Mouse (Mus musculus) neural tube, embryonic 12.5 days (tissue): Measurements from ENCODE around the gene Vwc2l. TPM values are rescaled to one million over a fixed set of nuclear protein-coding genes. Genes with fewer than 3 reads are reported as not detected.

Experiments
- ATAC-seq: fragments of 200-750 bp; cut with Nextera tagmentation; 2 replicates; pipeline ENCODE4 v1.8.0; 2017; ENCODE audit warnings: low read depth, mild to moderate bottlenecking, moderate TSS enrichment, moderate library complexity; ENCODE audit not compliant: low FRiP score
- H3K27ac ChIP-seq: fragments of 300-500 bp; sonication (generic); 2 replicates; pipeline ENCODE4 v1.5.1; 2016
- H3K27me3 ChIP-seq: fragments of 300-500 bp; sonication (generic); replicated peaks from 2 replicates; pipeline ENCODE4 v1.6.1; 2016; ENCODE audit warnings: mild to moderate bottlenecking
- H3K36me3 ChIP-seq: fragments of 300-500 bp; sonication (generic); 2 replicates; pipeline ENCODE4 v1.6.1; 2016; ENCODE audit warnings: mild to moderate bottlenecking
- H3K4me1 ChIP-seq: fragments of 300-500 bp; sonication (generic); 2 replicates; pipeline ENCODE4 v1.6.1; 2016
- H3K4me2 ChIP-seq: fragments of 300-500 bp; sonication (generic); replicated peaks from 2 replicates; pipeline ENCODE4 v1.6.1; 2016; ENCODE audit warnings: mild to moderate bottlenecking
- H3K4me3 ChIP-seq: fragments of 300-500 bp; sonication (generic); 2 replicates; pipeline ENCODE4 v1.5.1; 2016
- H3K9ac ChIP-seq: fragments of 300-500 bp; sonication (generic); 2 replicates; pipeline ENCODE4 v1.6.1; 2016; ENCODE audit warnings: mild to moderate bottlenecking
- H3K9me3 ChIP-seq: fragments of 300-500 bp; sonication (generic); 2 replicates; pipeline ENCODE4 v1.6.1; 2016; ENCODE audit warnings: mild to moderate bottlenecking
- WGBS: fragments of 180-500 bp; shearing (Covaris S2); methylation state at CpG from one replicate; pipeline ENCODE4 v1.1.7; 2016; 5-methylcytosine and 5-hydroxymethylcytosine counted together
- polyA plus RNA-seq: library from polyadenylated mRNA; unstranded; fragments of >200 nt; fragmentation: Nextera tagmentation; extraction: Ambion mirVana; gene quantifications from 2 replicates; pipeline ENCODE4 v1.2.1, GENCODE M21; 2016

The Vwc2l gene
- 2.8 TPM in 2 replicates for polyA plus RNA-seq

GRCm38 (mm10) chr1:70725655-70726066, at the start of gene Vwc2l:
TSS of gene Vwc2l (plus strand) at chr1:70725715.
- Histone ChIP-seq H3K27ac (no peak within 1 kb of the TSS), H3K4me1 (no peaks in the 10 kb centered on the region), H3K9me3 (no peaks in the 10 kb centered on the region), H3K4me2 (peak within 1 kb of the TSS; percentile 52), H3K4me3 (peak within 1 kb of the TSS; percentile 16; the same call in 1 of the 2 replicates), H3K27me3 (no peaks in the 10 kb centered on the region), H3K36me3 (no peaks in the 10 kb centered on the region), H3K9ac (no peak within 1 kb of the TSS; the same call in 1 of the 2 replicates)
- WGBS, result 9% methylated on average over 13 of the region's 13 CpGs
- 0 out of 2 replicates have a peak, but pooled peaks have one; percentile 63 for ATAC-seq

DNA sequence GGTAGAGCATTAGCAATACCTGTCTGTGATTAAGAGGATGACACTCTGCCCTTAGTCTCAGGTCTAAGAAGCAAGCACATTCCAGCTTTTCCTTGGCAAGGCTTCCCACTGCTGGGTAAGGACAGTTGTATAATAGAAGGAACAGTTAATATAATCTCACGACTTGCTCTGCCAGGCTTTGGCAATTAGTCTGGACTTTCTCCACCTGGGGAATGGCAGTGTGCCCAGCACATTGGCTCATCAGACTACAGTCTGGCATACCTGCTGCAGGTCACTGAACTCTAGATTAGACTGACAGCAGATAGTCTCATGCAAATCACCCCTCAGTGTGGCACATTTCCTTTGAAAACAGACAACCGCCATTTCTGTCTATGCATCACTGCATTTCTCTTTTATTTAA, 33.0 kb upstream of the Vwc2l start:
- H3K9me3 ChIP-seq, result no peaks in the 10 kb centered on the region
- no peak overlapping the region for H3K9ac ChIP-seq
- H3K4me2 ChIP-seq, result no peak overlapping the region
- no peaks in the 10 kb centered on the region for H3K36me3 ChIP-seq
- no peaks in the 10 kb centered on the region for H3K4me1 ChIP-seq
- 89% methylated on average over 2 of the region's 2 CpGs for WGBS
- no peak overlapping the region for H3K27ac ChIP-seq
- no peak for ATAC-seq
- no peak overlapping the region for H3K4me3 ChIP-seq
- H3K27me3 ChIP-seq, result no peaks in the 10 kb centered on the region

DNA sequence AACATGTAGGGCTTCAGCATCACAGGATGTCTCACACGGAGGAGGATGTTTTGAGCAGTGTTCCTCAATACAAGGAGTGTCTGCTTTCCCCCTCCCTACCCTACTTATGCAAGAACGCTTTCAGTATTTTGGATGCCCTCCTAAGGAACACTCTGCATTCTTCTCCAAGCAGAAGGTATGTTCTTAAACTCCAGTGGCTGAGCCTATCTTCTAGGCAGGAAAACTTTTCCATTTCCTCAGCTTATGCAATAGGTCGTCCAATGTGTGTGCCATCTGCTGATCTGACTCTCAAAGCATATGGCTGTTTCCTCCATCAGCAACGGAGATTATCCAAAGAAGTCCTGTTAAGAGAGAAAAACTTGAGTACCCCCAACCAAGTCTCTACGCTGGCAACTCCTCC, 25.2 kb upstream of the Vwc2l start:
- Histone ChIP-seq H3K36me3 (no peaks in the 10 kb centered on the region), H3K4me3 (no peak overlapping the region), H3K4me1 (no peaks in the 10 kb centered on the region), H3K27me3 (no peaks in the 10 kb centered on the region), H3K9ac (no peak overlapping the region), H3K27ac (no peak overlapping the region), H3K9me3 (no peaks in the 10 kb centered on the region), H3K4me2 (no peak overlapping the region)
- 84% methylated on average over 5 of the region's 5 CpGs for WGBS
- ATAC-seq, result no peak

DNA sequence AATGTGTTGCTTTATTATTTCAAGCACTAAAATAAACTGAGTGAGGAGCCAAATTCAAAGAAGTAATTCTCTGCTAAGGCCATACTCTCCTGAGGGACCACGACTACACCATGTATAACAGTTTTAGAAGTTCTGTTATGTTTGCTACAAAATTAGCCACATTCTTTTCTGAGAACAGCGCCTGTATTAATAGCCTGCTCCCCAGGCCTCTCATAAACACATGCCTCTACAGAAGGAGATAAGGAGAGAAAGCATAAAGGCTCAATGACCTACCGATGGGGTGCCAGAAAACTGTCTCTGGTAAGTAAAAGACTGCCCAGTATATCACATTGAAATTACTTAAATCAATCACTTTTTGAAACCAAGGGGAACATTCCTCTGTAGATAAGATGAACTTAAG, 21.6 kb upstream of the Vwc2l start:
- Histone ChIP-seq H3K4me3 (no peak overlapping the region), H3K27ac (no peak overlapping the region), H3K4me2 (no peak overlapping the region), H3K9ac (no peak overlapping the region), H3K36me3 (no peaks in the 10 kb centered on the region), H3K27me3 (no peaks in the 10 kb centered on the region), H3K9me3 (no peaks in the 10 kb centered on the region), H3K4me1 (no peaks in the 10 kb centered on the region)
- ATAC-seq, result no peak
- WGBS, result 73% methylated on average over 3 of the region's 3 CpGs

DNA sequence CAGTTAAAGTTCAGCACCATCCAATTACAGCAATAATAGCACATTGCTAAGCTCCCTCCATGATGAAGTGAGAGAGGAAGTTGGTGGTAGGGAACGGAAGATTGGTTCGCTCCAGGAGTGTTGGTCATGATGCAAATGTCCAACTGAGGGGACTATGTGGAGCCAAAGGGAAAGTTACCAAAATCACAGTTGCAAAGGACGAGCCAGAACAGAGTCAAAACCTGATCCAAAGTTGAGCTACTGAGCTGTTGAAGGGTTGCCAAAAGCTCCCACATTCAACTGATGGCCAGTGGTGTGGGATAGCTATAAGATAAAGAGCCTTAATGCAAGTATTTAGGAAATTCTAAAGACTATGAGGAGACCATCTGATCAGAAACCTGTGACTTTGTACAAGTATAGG, 19.7 kb upstream of the Vwc2l start:
- no peak overlapping the region for H3K27ac ChIP-seq
- no peak for ATAC-seq
- no peak overlapping the region for H3K4me2 ChIP-seq
- H3K9ac ChIP-seq, result no peak overlapping the region
- H3K36me3 ChIP-seq, result no peaks in the 10 kb centered on the region
- 84% methylated on average over 3 of the region's 3 CpGs for WGBS
- no peaks in the 10 kb centered on the region for H3K4me1 ChIP-seq
- no peaks in the 10 kb centered on the region for H3K27me3 ChIP-seq
- no peak overlapping the region for H3K4me3 ChIP-seq
- no peaks in the 10 kb centered on the region for H3K9me3 ChIP-seq

DNA sequence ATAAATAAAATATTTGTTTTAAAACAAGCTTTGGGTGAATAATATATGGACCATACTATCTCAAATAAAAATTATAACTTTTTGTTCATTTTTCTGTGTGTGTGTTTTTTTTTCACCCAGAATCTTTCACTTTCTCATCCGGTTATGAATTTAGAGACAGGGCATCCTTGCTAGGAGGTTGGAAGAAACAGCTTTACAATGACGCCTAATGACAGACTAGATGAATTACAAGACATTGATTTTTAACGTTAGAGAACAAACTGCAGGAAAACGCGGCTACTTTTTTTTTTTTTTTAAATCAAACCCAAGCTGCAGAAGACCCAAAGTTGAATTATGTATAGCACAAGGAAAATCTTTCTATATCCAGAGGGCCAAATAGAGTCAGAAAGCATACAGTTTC, 470 bp upstream of the Vwc2l start:
- 62% methylated on average over 5 of the region's 5 CpGs for WGBS
- Histone ChIP-seq H3K4me2 (peak overlapping the region; percentile 52), H3K27ac (no peak overlapping the region), H3K27me3 (no peaks in the 10 kb centered on the region), H3K9ac (no peak overlapping the region), H3K4me3 (no peak overlapping the region), H3K4me1 (no peaks in the 10 kb centered on the region), H3K9me3 (no peaks in the 10 kb centered on the region), H3K36me3 (no peaks in the 10 kb centered on the region)
- ATAC-seq, result no peak

- no peaks in the 10 kb centered on the region for H3K4me1 ChIP-seq
- no peaks in the 10 kb centered on the region for H3K27me3 ChIP-seq
- H3K9ac ChIP-seq, result no peak overlapping the region
- no peak overlapping the region for H3K27ac ChIP-seq
- H3K36me3 ChIP-seq, result no peaks in the 10 kb centered on the region
- no peak overlapping the region for H3K4me2 ChIP-seq
- no peak overlapping the region for H3K4me3 ChIP-seq
- ATAC-seq, result no peak
- no peaks in the 10 kb centered on the region for H3K9me3 ChIP-seq
Measured at GRCm38 (mm10) chr1:70787146-70787545, 61.6 kb downstream of the Vwc2l start.

GRCm38 (mm10) chr1:70791636-70792035, 66.1 kb downstream of the Vwc2l start:
- no peaks in the 10 kb centered on the region for H3K9me3 ChIP-seq
- H3K4me2 ChIP-seq, result no peak overlapping the region
- no peak overlapping the region for H3K9ac ChIP-seq
- no peak overlapping the region for H3K27ac ChIP-seq
- H3K36me3 ChIP-seq, result no peaks in the 10 kb centered on the region
- 92% methylated on average over 5 of the region's 5 CpGs for WGBS
- H3K4me1 ChIP-seq, result no peaks in the 10 kb centered on the region
- no peak overlapping the region for H3K4me3 ChIP-seq
- H3K27me3 ChIP-seq, result no peaks in the 10 kb centered on the region
- ATAC-seq, result no peak

GRCm38 (mm10) chr1:70795094-70795493, 69.6 kb downstream of the Vwc2l start:
- Histone ChIP-seq H3K27ac (no peak overlapping the region), H3K36me3 (no peaks in the 10 kb centered on the region), H3K4me1 (no peaks in the 10 kb centered on the region), H3K27me3 (no peaks in the 10 kb centered on the region), H3K9ac (no peak overlapping the region), H3K4me2 (no peak overlapping the region), H3K9me3 (no peaks in the 10 kb centered on the region), H3K4me3 (no peak overlapping the region)
- no peak for ATAC-seq
- WGBS, result 88% methylated on average over 4 of the region's 4 CpGs

DNA sequence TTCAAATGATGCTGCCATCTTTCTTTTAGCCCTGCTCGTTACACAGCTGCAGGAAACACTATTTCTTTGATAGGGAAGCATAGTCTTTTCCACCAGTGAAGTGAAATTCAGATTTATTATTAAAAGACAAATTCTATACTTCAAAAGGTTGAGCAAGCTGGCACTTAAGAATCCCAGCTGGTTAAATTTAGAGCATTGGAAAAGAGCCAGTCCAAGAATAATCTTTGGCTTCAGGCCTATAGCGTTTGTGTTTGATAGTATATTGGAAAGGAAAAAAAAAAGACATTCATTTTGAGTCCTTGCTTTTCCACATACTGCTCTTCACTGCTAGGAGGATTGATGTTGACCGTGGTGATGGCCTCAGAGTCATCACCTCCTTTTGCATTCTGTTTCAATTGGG, 77.9 kb downstream of the Vwc2l start:
- H3K9me3 ChIP-seq, result no peaks in the 10 kb centered on the region
- H3K27ac ChIP-seq, result no peak overlapping the region
- no peaks in the 10 kb centered on the region for H3K4me1 ChIP-seq
- H3K4me2 ChIP-seq, result no peak overlapping the region
- H3K36me3 ChIP-seq, result no peaks in the 10 kb centered on the region
- no peak for ATAC-seq
- no peak overlapping the region for H3K4me3 ChIP-seq
- no peak overlapping the region for H3K9ac ChIP-seq
- H3K27me3 ChIP-seq, result no peaks in the 10 kb centered on the region
- 89% methylated on average over 3 of the region's 3 CpGs for WGBS

DNA sequence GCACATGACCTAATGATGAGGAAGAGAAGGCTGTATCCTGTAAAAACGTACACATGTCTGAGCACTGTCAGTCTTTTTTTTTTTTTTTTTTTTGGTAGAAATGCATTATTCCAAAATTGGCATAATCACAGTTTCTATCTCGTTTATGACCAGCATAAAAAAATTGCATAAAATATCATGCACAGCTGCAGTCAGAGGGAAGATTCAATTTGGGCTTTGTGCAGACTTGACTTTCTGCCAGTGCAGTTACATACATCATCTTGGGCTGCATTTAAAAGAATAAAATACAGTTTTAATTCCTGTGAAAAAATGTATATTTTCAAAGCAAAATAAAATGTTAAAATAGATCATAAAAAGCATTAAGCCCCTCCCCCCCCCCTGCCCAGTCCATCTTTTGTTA, 97.6 kb downstream of the Vwc2l start:
- Histone ChIP-seq H3K27me3 (no peaks in the 10 kb centered on the region), H3K27ac (no peak overlapping the region), H3K4me3 (no peak overlapping the region), H3K4me2 (no peak overlapping the region), H3K9ac (no peak overlapping the region), H3K36me3 (no peaks in the 10 kb centered on the region), H3K9me3 (no peaks in the 10 kb centered on the region), H3K4me1 (no peaks in the 10 kb centered on the region)
- WGBS, result 63% methylated on average over 2 of the region's 2 CpGs
- ATAC-seq, result no peak

GRCm38 (mm10) chr1:70833262-70833661, 107.7 kb downstream of the Vwc2l start:
- WGBS, result 85% methylated on average over 3 of the region's 3 CpGs
- Histone ChIP-seq H3K36me3 (no peaks in the 10 kb centered on the region), H3K4me1 (no peaks in the 10 kb centered on the region), H3K4me2 (no peak overlapping the region), H3K27me3 (no peaks in the 10 kb centered on the region), H3K4me3 (no peak overlapping the region), H3K27ac (no peak overlapping the region), H3K9ac (no peak overlapping the region), H3K9me3 (no peaks in the 10 kb centered on the region)
- no peak for ATAC-seq

DNA sequence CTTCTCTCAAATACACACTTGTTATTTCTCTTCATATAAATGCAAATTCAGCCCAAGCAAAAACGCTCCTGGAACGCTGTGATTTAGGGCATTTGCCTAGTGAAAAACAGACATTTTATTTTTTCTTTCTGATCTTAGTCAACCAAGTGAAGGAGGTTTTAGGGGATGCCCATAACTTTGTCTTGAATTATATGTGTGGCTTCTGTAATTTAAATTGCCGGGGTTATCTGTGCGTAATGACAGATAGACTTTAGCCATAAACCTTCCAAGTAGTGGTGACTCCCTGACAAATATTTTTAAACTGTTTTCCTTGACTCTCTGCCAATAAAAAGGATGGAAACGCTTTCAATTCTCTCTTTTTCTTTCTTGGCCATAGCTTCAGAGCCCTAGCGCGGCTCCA, 116.7 kb downstream of the Vwc2l start:
- no peaks in the 10 kb centered on the region for H3K27me3 ChIP-seq
- no peak for ATAC-seq
- H3K4me1 ChIP-seq, result no peaks in the 10 kb centered on the region
- no peaks in the 10 kb centered on the region for H3K9me3 ChIP-seq
- no peak overlapping the region for H3K9ac ChIP-seq
- no peak overlapping the region for H3K4me3 ChIP-seq
- H3K4me2 ChIP-seq, result no peak overlapping the region
- H3K36me3 ChIP-seq, result no peaks in the 10 kb centered on the region
- 91% methylated on average over 7 of the region's 7 CpGs for WGBS
- H3K27ac ChIP-seq, result no peak overlapping the region
